Mouse (Mus musculus) bone marrow macrophage, adult 2 months (primary cell): ENCODE measurements around the gene Cep72. TPM values are rescaled to one million over a fixed set of nuclear protein-coding genes. Genes with fewer than 3 reads are reported as not detected.
"Not testable (repeated sequence)": the region's sequence is repeated elsewhere in the genome, so short reads cannot be mapped to it uniquely, and the experiment has no call there.

Experiments used
- H3K27ac ChIP-seq: 2 replicates; pipeline ENCODE4 v1.5.1; 2012; ENCODE audit warnings: low read depth, low read length; ENCODE audit not compliant: insufficient read depth
- H3K4me1 ChIP-seq: 2 replicates; pipeline ENCODE4 v1.6.1; 2012; ENCODE audit warnings: low read length; ENCODE audit not compliant: control insufficient read depth, insufficient read depth
- H3K4me3 ChIP-seq: 2 replicates; pipeline ENCODE4 v1.5.1; 2012; ENCODE audit warnings: mild to moderate bottlenecking, low read length, moderate library complexity; ENCODE audit not compliant: insufficient read depth
- CTCF ChIP-seq: IDR thresholded peaks from 2 replicates; pipeline ENCODE4 v1.5.1; 2012; ENCODE audit warnings: low read depth, mild to moderate bottlenecking, low read length, moderate library complexity
- POLR2A ChIP-seq: IDR thresholded peaks from 2 replicates; pipeline ENCODE4 v1.6.1; 2012; ENCODE audit warnings: mild to moderate bottlenecking, low read depth, low read length, borderline replicate concordance
- polyA plus RNA-seq: library from polyadenylated mRNA; stranded (reverse); fragments of >200 nt; gene quantifications from 2 replicates; pipeline ENCODE4 v1.2.4, GENCODE M21; 2012; ENCODE audit not compliant: missing spikeins, insufficient read depth, insufficient read length

Cep72 gene
- polyA plus RNA-seq, 1 experiment, result 9.4 TPM

- H3K4me1 ChIP-seq, result peaks cover 3% of the 10 kb centered on the region; the same call in 1 of the 2 replicates
- peak overlapping the region; percentile 60 for H3K4me3 ChIP-seq
- TF ChIP-seq CTCF, result no peak
- H3K27ac ChIP-seq, result no peak overlapping the region
Measured at GRCm38 (mm10) chr13:74010678-74011077, 51.4 kb downstream of the Cep72 start.

GRCm38 (mm10) chr13:74009791-74010614, 52.1 kb downstream of the Cep72 start:
- H3K4me1 ChIP-seq, result peaks cover 3% of the 10 kb centered on the region; the same call in 1 of the 2 replicates
- peak overlapping the region; percentile 60 for H3K4me3 ChIP-seq
- TF ChIP-seq POLR2A, result no peak
- no peak for TF ChIP-seq CTCF
- H3K27ac ChIP-seq, result no peak overlapping the region

- Histone ChIP-seq H3K4me1 (peaks cover 3% of the 10 kb centered on the region; the same call in 1 of the 2 replicates), H3K4me3 (peak within 1 kb of the TSS; percentile 60), H3K27ac (no peak within 1 kb of the TSS)
- TF ChIP-seq CTCF, result no peak
- TF ChIP-seq POLR2A, result no peak
Measured at GRCm38 (mm10) chr13:74008948-74009718, 53.0 kb downstream of the Cep72 start, which contains the start of gene Tppp. Tppp (plus strand) TSS chr13:74009407.

- H3K4me1 ChIP-seq, H3K27ac ChIP-seq, H3K4me3 ChIP-seq: not testable (repeated sequence)
Measured at GRCm38 (mm10) chr13:74008216-74008615, 53.9 kb downstream of the Cep72 start.

- H3K4me3 ChIP-seq, result not testable (repeated sequence)
Measured at GRCm38 (mm10) chr13:74006881-74007280, 55.2 kb downstream of the Cep72 start.

GRCm38 (mm10) chr13:74001492-74001891, 60.6 kb downstream of the Cep72 start:
- H3K27ac ChIP-seq, result no peak overlapping the region
- no peak for TF ChIP-seq CTCF
- H3K4me1 ChIP-seq, result peaks cover 6% of the 10 kb centered on the region; the same call in 1 of the 2 replicates
- no peak overlapping the region for H3K4me3 ChIP-seq

More at GRCm38 (mm10) chr13:74006881-74007280, 55.2 kb downstream of the Cep72 start:
- H3K4me1 ChIP-seq, H3K27ac ChIP-seq: not testable (repeated sequence)

- Histone ChIP-seq H3K4me1 (peaks cover 6% of the 10 kb centered on the region; the same call in 1 of the 2 replicates), H3K4me3 (no peak overlapping the region), H3K27ac (no peak overlapping the region)
- TF ChIP-seq CTCF (no peak), POLR2A (no peak)
Measured at GRCm38 (mm10) chr13:74000961-74001360, 61.1 kb downstream of the Cep72 start.

GRCm38 (mm10) chr13:74000519-74000918, 61.6 kb downstream of the Cep72 start:
- TF ChIP-seq POLR2A, result no peak
- TF ChIP-seq CTCF, result no peak
- Histone ChIP-seq H3K27ac (no peak overlapping the region), H3K4me3 (no peak overlapping the region), H3K4me1 (peaks cover 6% of the 10 kb centered on the region; the same call in 1 of the 2 replicates)

GRCm38 (mm10) chr13:73996456-73996855, 65.6 kb downstream of the Cep72 start:
- no peak overlapping the region for H3K4me3 ChIP-seq
- TF ChIP-seq CTCF (no peak), POLR2A (no peak)
- no peak overlapping the region for H3K27ac ChIP-seq
- H3K4me1 ChIP-seq, result peaks cover 3% of the 10 kb centered on the region; the same call in 1 of the 2 replicates

- Histone ChIP-seq H3K4me3 (no peak overlapping the region), H3K27ac (no peak overlapping the region), H3K4me1 (no peaks in the 10 kb centered on the region)
- TF ChIP-seq CTCF, result no peak
- TF ChIP-seq POLR2A, result no peak
Measured at GRCm38 (mm10) chr13:73991267-73991666, 70.8 kb downstream of the Cep72 start.
